Comparison of ENCODE assay signal across 12 mouse cellular contexts in genomic region chr8:93272686-93273085, GRCm38 (mm10). TPM values are rescaled to one million over a fixed set of nuclear protein-coding genes. Genes with fewer than 3 reads are reported as not detected.
DNase-seq lines count a peak whose midpoint lies in the region; ATAC-seq lines count a peak whose summit lies in the region.
"Had no signal": no experiment of that assay in that cellular context is flagged by ENCODE, and none has a peak within 500 bp of the region (broad histone marks: within the 10 kb centered on the region; RNA-seq: fewer than 3 reads in every experiment).

No protein-coding gene starts in this region.

- H3K27ac ChIP-seq in kidney, embryonic 15.5 days = no peak overlapping the region

- peak; percentile 73 for DNase-seq in kidney, adult 11 months
- DNase-seq in 3T3-L1 (ENCODE audit: low read depth, low spot score) (peak; percentile 32), adipocyte (ENCODE audit: low spot score) (peak; percentile 31)
- peak; percentile 10 to 12 for DNase-seq in heart, postnatal 36 days
- no peak for DNase-seq in spleen, postnatal 14 days (ENCODE audit: low spot score in 2 of 2)
- DNase-seq in layer of hippocampus, adult 9-11 months = no peak
- DNase-seq: right cerebral cortex, postnatal 4 days; thymus, postnatal 36 days had no signal

- H3K9ac ChIP-seq in kidney, embryonic 15.5 days = no peak overlapping the region

- no peak for ATAC-seq in kidney, embryonic 15.5 days (replicated peaks; ENCODE audit: low FRiP score)

- no peaks in the 10 kb centered on the region for H3K36me3 ChIP-seq in kidney, embryonic 15.5 days

- no peaks in the 10 kb centered on the region for H3K4me1 ChIP-seq in kidney, embryonic 15.5 days

- no peaks in the 10 kb centered on the region for H3K9me3 ChIP-seq in kidney, embryonic 15.5 days (replicated peaks)

- intact Hi-C loops in heart, postnatal 36 days (cut with DNase I) = no loop called here

- 69% methylated on average over 4 of the region's 4 CpGs for WGBS in kidney, embryonic 15.5 days

- no peak overlapping the region for H3K4me3 ChIP-seq in kidney, embryonic 15.5 days (replicated peaks)
- H3K4me3 ChIP-seq: myocyte had no signal

- no peaks in the 10 kb centered on the region for H3K27me3 ChIP-seq in kidney, embryonic 15.5 days

- no peak overlapping the region for H3K4me2 ChIP-seq in kidney, embryonic 15.5 days

RNA-seq across cellular contexts. Expression of gene Ces1f, which starts 6.9 kb away (rescaled TPM):
- polyA plus RNA-seq in kidney, embryonic 15.5 days (2015; fragmentation: Nextera tagmentation; extraction: Ambion mirVana) = 0.17 TPM in 1 of 2 replicates, not detected in the other
- total RNA-seq in heart, postnatal 36 days (2021) = 1 to 10 TPM in 1 of 2 experiments, not detected in 1; 1.1 TPM
- total RNA-seq: left cerebral cortex, postnatal 36 days had no signal
- polyA plus RNA-seq: intestine, embryonic 14.5 days; myocyte had no signal

RNA-seq across cellular contexts. Expression of gene Ces1e, which starts 43.3 kb away (rescaled TPM):
- polyA plus RNA-seq in kidney, embryonic 15.5 days (2015; fragmentation: Nextera tagmentation; extraction: Ambion mirVana) = 0.14 and 0.17 TPM in 2 replicates
- total RNA-seq in heart, postnatal 36 days (2021) = under 1 TPM; 0.36 to 0.98 TPM
- total RNA-seq: left cerebral cortex, postnatal 36 days had no signal
- polyA plus RNA-seq: myocyte had no signal

Comparison
In these comparisons a context has a peak if more than half of its experiments do, and no peak if none do; other contexts are left out.
1. DNase-seq: peak in kidney, adult 11 months (single experiment), 3T3-L1 (single experiment), adipocyte (single experiment) and heart, postnatal 36 days (2 of 2); none in spleen, postnatal 14 days (0 of 2) and layer of hippocampus, adult 9-11 months (single experiment).